Mouse (Mus musculus): ENCODE measurements around the gene Krt76. TPM values are rescaled to one million over a fixed set of nuclear protein-coding genes. Genes with fewer than 3 reads are reported as not detected.

Krt76 gene
- total RNA-seq, 2 experiments from 2014 or later, result not detected

- intact Hi-C loops (cut with DNase I), result no loop called here
- Histone ChIP-seq H3K4me3 (no peak overlapping the region), H3K27ac (no peak overlapping the region; the same call in 1 of the 2 replicates)
- TF ChIP-seq CTCF (IDR thresholded peaks at IDR 0.05), result no peak
- no peak for DNase-seq (ENCODE audit: extremely low spot score in 1 of 2, low spot score in 2 of 2)
Observed at GRCm38 (mm10) chr15:101858673-101859425, 33.9 kb downstream of the Krt76 start.

- H3K4me3 ChIP-seq, result no peak overlapping the region
- no peak for TF ChIP-seq CTCF (IDR thresholded peaks at IDR 0.05)
- H3K27ac ChIP-seq, result no peak overlapping the region
- intact Hi-C loops (cut with DNase I), result no loop called here
- no peak for DNase-seq (ENCODE audit: extremely low spot score in 1 of 2, low spot score in 2 of 2)
Observed at GRCm38 (mm10) chr15:101856696-101857095, 36.0 kb downstream of the Krt76 start.

- H3K4me3 ChIP-seq, result no peak overlapping the region
- H3K27ac ChIP-seq, result no peak overlapping the region
- TF ChIP-seq CTCF (IDR thresholded peaks at IDR 0.05), result no peak
- intact Hi-C loops (cut with DNase I), result no loop called here
- DNase-seq (ENCODE audit: extremely low spot score in 1 of 2, low spot score in 2 of 2), result no peak
Observed at GRCm38 (mm10) chr15:101855732-101856131, 37.0 kb downstream of the Krt76 start.

- intact Hi-C loops (cut with DNase I), result no loop called here
- Histone ChIP-seq H3K27ac (peak overlapping the region; percentile 32; the same call in 1 of the 2 replicates), H3K4me3 (no peak overlapping the region)
- no peak for TF ChIP-seq CTCF (IDR thresholded peaks at IDR 0.05)
- no peak for DNase-seq (ENCODE audit: extremely low spot score in 1 of 2, low spot score in 2 of 2)
Observed at GRCm38 (mm10) chr15:101854294-101854693, 38.4 kb downstream of the Krt76 start.

- no peak for TF ChIP-seq CTCF (IDR thresholded peaks at IDR 0.05)
- intact Hi-C loops (cut with DNase I), result no loop called here
- H3K4me3 ChIP-seq, result no peak overlapping the region
- no peak for DNase-seq (ENCODE audit: extremely low spot score in 1 of 2, low spot score in 2 of 2)
- no peak overlapping the region for H3K27ac ChIP-seq
Observed at GRCm38 (mm10) chr15:101852571-101852970, 40.1 kb downstream of the Krt76 start.

- Histone ChIP-seq H3K27ac (no peak within 1 kb of the TSS), H3K4me3 (no peak within 1 kb of the TSS)
- intact Hi-C loops (cut with DNase I), result no loop called here
- no peak for TF ChIP-seq CTCF (IDR thresholded peaks at IDR 0.05)
- no peak for DNase-seq (ENCODE audit: extremely low spot score in 1 of 2, low spot score in 2 of 2)
Observed at GRCm38 (mm10) chr15:101850694-101851093, 42.0 kb downstream of the Krt76 start, which contains the start of gene Krt1. Krt1 (minus strand) TSS chr15:101850794.

- Histone ChIP-seq H3K4me3 (peak overlapping the region; percentile 43), H3K27ac (peak overlapping the region; percentile 70)
- no peak; the same call in 1 of the 2 replicates for TF ChIP-seq CTCF (IDR thresholded peaks at IDR 0.05)
- intact Hi-C loops (cut with DNase I), result no loop called here
- DNase-seq (ENCODE audit: extremely low spot score in 1 of 2, low spot score in 2 of 2), result peak; percentile 60 to 66
Observed at GRCm38 (mm10) chr15:101845971-101846403, 46.7 kb downstream of the Krt76 start.

GRCm38 (mm10) chr15:101843192-101843591, 49.5 kb downstream of the Krt76 start:
- TF ChIP-seq CTCF (IDR thresholded peaks at IDR 0.05), result no peak
- Histone ChIP-seq H3K27ac (no peak overlapping the region), H3K4me3 (no peak overlapping the region)
- intact Hi-C loops (cut with DNase I), result no loop called here
- DNase-seq (ENCODE audit: extremely low spot score in 1 of 2, low spot score in 2 of 2), result no peak

- DNase-seq (ENCODE audit: extremely low spot score in 1 of 2, low spot score in 2 of 2), result no peak
- intact Hi-C loops (cut with DNase I), result no loop called here
- Histone ChIP-seq H3K4me3 (no peak overlapping the region), H3K27ac (no peak overlapping the region)
- peak; percentile 20 for TF ChIP-seq CTCF (IDR thresholded peaks at IDR 0.05)
Observed at GRCm38 (mm10) chr15:101834784-101835328, 57.9 kb downstream of the Krt76 start.

Small RNA genes within 50 kb of the gene (microRNA-seq; reads per million reads assigned to microRNA genes)
- gene Gm44356, result 0 reads per million in 2 experiments

Other genes with a start within 250 kb of the Krt76 start
- gene Gm5478, start 245.5 kb downstream of the Krt76 start, total RNA-seq (2021), result not detected
- gene Krt6b, start 212.6 kb downstream of the Krt76 start, total RNA-seq (2021), result not detected
- not detected for gene Krt6a, start 198.6 kb downstream of the Krt76 start, total RNA-seq (2021)
- gene Krt5, start 180.0 kb downstream of the Krt76 start, total RNA-seq (2021), result not detected
- not detected for gene Krt71, start 149.8 kb downstream of the Krt76 start, total RNA-seq (2021)
- not detected for gene Krt72, start 106.5 kb downstream of the Krt76 start, total RNA-seq (2021)
- 1 to 10 TPM; 1.0 to 1.2 TPM for gene Krt73, start 90.6 kb downstream of the Krt76 start, total RNA-seq (2021)
- 1 to 10 TPM in 1 of 2 experiments, under 1 TPM in 1; 0.20 to 1.1 TPM for gene Krt2, start 74.8 kb downstream of the Krt76 start, total RNA-seq (2021)
- 1 to 10 TPM; 1.8 to 2.3 TPM for gene Krt1, start 42.1 kb downstream of the Krt76 start, total RNA-seq (2021)
- 10 to 100 TPM; 11.4 to 13.8 TPM for gene Krt77, start 23.2 kb downstream of the Krt76 start, total RNA-seq (2021)
- not detected for gene Krt4, start 31.8 kb upstream of the Krt76 start, total RNA-seq (2021)
- not detected for gene Krt79, start 47.4 kb upstream of the Krt76 start, total RNA-seq (2021)
- gene Krt78, start 61.4 kb upstream of the Krt76 start, total RNA-seq (2021), result not detected
- gene Krt8, start 111.6 kb upstream of the Krt76 start, total RNA-seq (2021), result under 1 TPM in 1 of 2 experiments, not detected in 1; 0.29 TPM
- gene Krt18, start 135.3 kb upstream of the Krt76 start, total RNA-seq (2021), result under 1 TPM; 0.33 to 0.38 TPM
- 100 to 1,000 TPM; 163 to 167 TPM for gene Eif4b, start 180.9 kb upstream of the Krt76 start, total RNA-seq (2021)
- gene Tns2, start 207.5 kb upstream of the Krt76 start, total RNA-seq (2021), result 10 to 100 TPM; 16.4 to 22.8 TPM
- gene Spryd3, start 243.3 kb upstream of the Krt76 start, total RNA-seq (2021), result 100 to 1,000 TPM; 152 TPM